Mouse (Mus musculus) adrenal gland, postnatal 4 days (tissue): Measurements from ENCODE around the gene Sall4. TPM values are rescaled to one million over a fixed set of nuclear protein-coding genes. Genes with fewer than 3 reads are reported as not detected.
"Not testable (repeated sequence)": the region's sequence is repeated elsewhere in the genome, so short reads cannot be mapped to it uniquely, and the experiment has no call there.

Source experiments
- DNase-seq, 2 experiments: peaks; one replicate each; pipeline ENCODE4 v3.0.0; 2021 to 2022; ENCODE audit warnings: low spot score in 2 of 2, mixed read lengths in 2 of 2
- total RNA-seq, 2 experiments: library from RNA; stranded (reverse); gene quantifications; 2 replicates each; pipeline ENCODE4 v1.2.3; 2021

The Sall4 gene
- total RNA-seq, 2 experiments from 2014 or later: 0.31 to 0.59 TPM

GRCm38 (mm10) chr2:168761141-168761540 lies 6.6 kb downstream of the Sall4 start:
- no peak for DNase-seq

- not testable (repeated sequence) for DNase-seq
Observed at GRCm38 (mm10) chr2:168744406-168744805, 23.3 kb downstream of the Sall4 start.

- DNase-seq: no peak
Observed at GRCm38 (mm10) chr2:168742649-168743048, 25.1 kb downstream of the Sall4 start.

GRCm38 (mm10) chr2:168742059-168742627 lies 25.6 kb downstream of the Sall4 start, which contains the start of gene Atp9a:
Gene Atp9a, minus strand, starts transcription at chr2:168742409.
- peak; percentile 30 to 44 for DNase-seq

GRCm38 (mm10) chr2:168741273-168742058 lies 26.3 kb downstream of the Sall4 start:
- DNase-seq: peak; percentile 31 to 57

GRCm38 (mm10) chr2:168740496-168740895 lies 27.2 kb downstream of the Sall4 start:
- DNase-seq: no peak

- no peak for DNase-seq
Observed at GRCm38 (mm10) chr2:168738854-168739253, 28.9 kb downstream of the Sall4 start.

GRCm38 (mm10) chr2:168737878-168738277 lies 29.9 kb downstream of the Sall4 start:
- no peak for DNase-seq

- no peak for DNase-seq
Observed at GRCm38 (mm10) chr2:168734023-168734422, 33.7 kb downstream of the Sall4 start.

GRCm38 (mm10) chr2:168731258-168731657 lies 36.5 kb downstream of the Sall4 start:
- DNase-seq: no peak

- DNase-seq: no peak
Observed at GRCm38 (mm10) chr2:168729736-168730135, 38.0 kb downstream of the Sall4 start.

GRCm38 (mm10) chr2:168728045-168728444 lies 39.7 kb downstream of the Sall4 start:
- no peak for DNase-seq

GRCm38 (mm10) chr2:168726007-168726406 lies 41.7 kb downstream of the Sall4 start:
- DNase-seq: peak in 1 of 2 experiments; percentile 59

GRCm38 (mm10) chr2:168721313-168721712 lies 46.4 kb downstream of the Sall4 start:
- DNase-seq: no peak

GRCm38 (mm10) chr2:168719742-168720141 lies 48.0 kb downstream of the Sall4 start:
- DNase-seq: no peak

- DNase-seq: no peak
Observed at GRCm38 (mm10) chr2:168718735-168719134, 49.0 kb downstream of the Sall4 start.

- DNase-seq: no peak
Observed at GRCm38 (mm10) chr2:168718267-168718666, 49.5 kb downstream of the Sall4 start.

GRCm38 (mm10) chr2:168712199-168713176 lies 55.3 kb downstream of the Sall4 start:
- DNase-seq: no peak

- DNase-seq: no peak
Observed at GRCm38 (mm10) chr2:168710979-168711378, 56.8 kb downstream of the Sall4 start.

GRCm38 (mm10) chr2:168707766-168708165 lies 60.0 kb downstream of the Sall4 start:
- no peak for DNase-seq

GRCm38 (mm10) chr2:168702266-168702665 lies 65.5 kb downstream of the Sall4 start:
- DNase-seq: no peak
